Mouse (Mus musculus): ENCODE data around the gene Nkapd1. TPM values are rescaled to one million over a fixed set of nuclear protein-coding genes. Genes with fewer than 3 reads are reported as not detected.

The Nkapd1 gene
- polyA plus RNA-seq, 1 experiment from 2014 or later: 21.0 TPM

DNA sequence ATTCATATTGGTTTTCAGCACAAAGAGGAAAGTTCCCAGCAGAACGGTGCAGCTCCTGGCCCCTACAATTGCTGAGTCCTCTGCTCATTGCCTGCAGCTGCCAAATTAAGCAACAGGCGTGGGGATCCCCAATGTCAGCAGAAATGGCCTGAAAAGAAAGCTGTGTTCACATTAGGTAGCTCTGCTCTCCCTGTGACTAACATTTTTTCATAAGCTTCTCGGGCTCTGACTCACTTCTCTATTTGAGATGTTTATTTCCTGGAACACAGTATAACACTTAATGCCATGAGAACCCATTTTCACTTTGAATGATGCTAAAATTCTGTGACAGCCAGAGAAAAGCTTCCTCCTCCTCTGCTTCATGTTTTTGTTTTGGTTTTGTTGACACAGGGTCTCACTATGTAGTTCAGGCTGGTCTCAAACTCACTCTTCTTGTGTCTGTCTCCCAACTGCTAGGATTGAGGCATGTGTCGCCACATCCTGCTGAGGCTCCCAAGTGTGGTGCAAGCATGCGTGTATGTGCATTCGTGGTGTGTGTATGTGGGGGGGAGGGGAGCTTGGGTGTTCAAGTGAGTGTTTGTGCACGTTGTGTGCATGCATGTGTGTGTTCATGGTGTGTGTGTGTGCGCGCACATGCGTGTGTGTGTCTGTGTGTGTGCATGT is 26.3 kb downstream of the Nkapd1 start:
- no peaks in the 10 kb centered on the region for H3K9me3 ChIP-seq (ENCODE audit: control insufficient read depth, low read length)
- no peak overlapping the region for H3K9ac ChIP-seq (ENCODE audit: low read length)
- H3K27me3 ChIP-seq (ENCODE audit: control insufficient read depth, insufficient read depth, low read depth, low read length): no peaks in the 10 kb centered on the region
- no peak for ATAC-seq (ENCODE audit: low read depth)
- no peak overlapping the region for H3K27ac ChIP-seq (ENCODE audit: low read length)
- no peaks in the 10 kb centered on the region; the same call in 1 of the 2 replicates for H3K36me3 ChIP-seq (ENCODE audit: control insufficient read depth, insufficient read depth, low read length)
- no peaks in the 10 kb centered on the region for H3K4me1 ChIP-seq (replicated peaks; ENCODE audit: control insufficient read depth, insufficient read depth, low read length)
- WGBS: 71% methylated on average over 10 of the region's 10 CpGs
- H3K4me3 ChIP-seq (ENCODE audit: low read length): no peak overlapping the region
- no peak overlapping the region for H3K4me2 ChIP-seq (ENCODE audit: low read depth, low read length)

- ATAC-seq (ENCODE audit: low read depth): no peak
- H3K4me2 ChIP-seq (ENCODE audit: low read depth, low read length): no peak overlapping the region
- WGBS: 41% methylated on average over 4 of the region's 4 CpGs
These were observed 30.3 kb downstream of the Nkapd1 start for GRCm38 (mm10) chr9:50586955-50587354.

DNA sequence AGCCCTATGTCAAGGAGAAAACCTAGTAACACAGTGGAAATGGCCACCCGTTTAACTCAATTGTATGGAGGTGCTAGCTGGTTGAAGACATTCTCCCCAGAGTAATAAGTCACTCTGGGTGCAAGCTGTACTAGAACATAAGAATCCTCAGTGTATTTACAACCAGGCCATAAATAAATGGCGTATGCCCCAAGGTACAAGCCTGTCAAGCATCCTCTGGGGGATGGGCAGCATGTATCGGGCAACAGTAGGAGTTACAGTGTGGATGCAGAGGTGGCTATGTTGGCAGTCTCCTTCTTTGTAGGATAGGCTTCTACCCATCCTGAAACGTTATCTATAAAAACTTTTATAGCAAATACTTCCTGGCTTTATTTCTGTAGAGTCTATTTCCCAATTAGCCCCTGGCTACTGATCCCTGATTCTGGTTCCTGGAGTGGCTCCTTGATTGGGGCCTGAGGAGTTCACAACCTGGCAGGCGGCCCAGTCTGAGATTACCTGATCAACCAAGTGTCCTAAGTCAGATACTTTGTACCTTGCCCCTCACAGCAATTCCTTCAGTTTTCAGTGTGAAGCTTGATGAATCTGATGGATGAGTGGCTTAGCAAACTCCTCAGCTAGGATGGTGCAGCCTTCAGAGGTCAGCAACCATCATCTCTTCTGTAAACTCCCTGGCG is 32.0 kb downstream of the Nkapd1 start:
- Histone ChIP-seq H3K36me3 (ENCODE audit: control insufficient read depth, insufficient read depth, low read length) (no peaks in the 10 kb centered on the region), H3K27me3 (ENCODE audit: control insufficient read depth, insufficient read depth, low read depth, low read length) (no peaks in the 10 kb centered on the region), H3K27ac (ENCODE audit: low read length) (no peak overlapping the region), H3K4me3 (ENCODE audit: low read length) (no peak overlapping the region), H3K4me1 (replicated peaks; ENCODE audit: control insufficient read depth, insufficient read depth, low read length) (no peaks in the 10 kb centered on the region), H3K9ac (ENCODE audit: low read length) (no peak overlapping the region), H3K9me3 (ENCODE audit: control insufficient read depth, low read length) (no peaks in the 10 kb centered on the region), H3K4me2 (ENCODE audit: low read depth, low read length) (no peak overlapping the region)
- whole genome bisulfite sequencing: 68% methylated on average over 6 of the region's 6 CpGs
- ATAC-seq (ENCODE audit: low read depth): no peak

More at GRCm38 (mm10) chr9:50586955-50587354, 30.3 kb downstream of the Nkapd1 start:
- Histone ChIP-seq H3K27ac (ENCODE audit: low read length) (no peak overlapping the region), H3K9ac (ENCODE audit: low read length) (no peak overlapping the region), H3K27me3 (ENCODE audit: control insufficient read depth, insufficient read depth, low read depth, low read length) (no peaks in the 10 kb centered on the region), H3K36me3 (ENCODE audit: control insufficient read depth, insufficient read depth, low read length) (no peaks in the 10 kb centered on the region), H3K9me3 (ENCODE audit: control insufficient read depth, low read length) (no peaks in the 10 kb centered on the region), H3K4me1 (replicated peaks; ENCODE audit: control insufficient read depth, insufficient read depth, low read length) (no peaks in the 10 kb centered on the region), H3K4me3 (ENCODE audit: low read length) (no peak overlapping the region)

- ATAC-seq (ENCODE audit: low read depth): no peak
- Histone ChIP-seq H3K27ac (ENCODE audit: low read length) (no peak overlapping the region), H3K9me3 (ENCODE audit: control insufficient read depth, low read length) (no peaks in the 10 kb centered on the region), H3K27me3 (ENCODE audit: control insufficient read depth, insufficient read depth, low read depth, low read length) (no peaks in the 10 kb centered on the region), H3K36me3 (ENCODE audit: control insufficient read depth, insufficient read depth, low read length) (no peaks in the 10 kb centered on the region), H3K4me2 (ENCODE audit: low read depth, low read length) (no peak overlapping the region), H3K4me1 (replicated peaks; ENCODE audit: control insufficient read depth, insufficient read depth, low read length) (no peaks in the 10 kb centered on the region), H3K9ac (ENCODE audit: low read length) (no peak overlapping the region), H3K4me3 (ENCODE audit: low read length) (no peak overlapping the region)
- WGBS: 20% methylated on average over 4 of the region's 4 CpGs
These were observed 36.9 kb downstream of the Nkapd1 start for GRCm38 (mm10) chr9:50580370-50580769.

GRCm38 (mm10) chr9:50569599-50570525 is 47.4 kb downstream of the Nkapd1 start:
- no peak overlapping the region for H3K27ac ChIP-seq (ENCODE audit: low read length)
- no peak overlapping the region for H3K4me2 ChIP-seq (ENCODE audit: low read depth, low read length)
- no peaks in the 10 kb centered on the region for H3K9me3 ChIP-seq (ENCODE audit: control insufficient read depth, low read length)
- H3K27me3 ChIP-seq (ENCODE audit: control insufficient read depth, insufficient read depth, low read depth, low read length): no peaks in the 10 kb centered on the region
- H3K36me3 ChIP-seq (ENCODE audit: control insufficient read depth, insufficient read depth, low read length): no peaks in the 10 kb centered on the region
- ATAC-seq (ENCODE audit: low read depth): no peak
- no peaks in the 10 kb centered on the region for H3K4me1 ChIP-seq (replicated peaks; ENCODE audit: control insufficient read depth, insufficient read depth, low read length)
- 66% methylated on average over 10 of the region's 10 CpGs for WGBS
- H3K9ac ChIP-seq (ENCODE audit: low read length): no peak overlapping the region
- no peak overlapping the region for H3K4me3 ChIP-seq (ENCODE audit: low read length)

- Histone ChIP-seq H3K36me3 (ENCODE audit: control insufficient read depth, insufficient read depth, low read length) (no peaks in the 10 kb centered on the region), H3K9me3 (ENCODE audit: control insufficient read depth, low read length) (no peaks in the 10 kb centered on the region), H3K4me1 (replicated peaks; ENCODE audit: control insufficient read depth, insufficient read depth, low read length) (no peaks in the 10 kb centered on the region), H3K4me2 (ENCODE audit: low read depth, low read length) (no peak overlapping the region), H3K27me3 (ENCODE audit: control insufficient read depth, insufficient read depth, low read depth, low read length) (no peaks in the 10 kb centered on the region), H3K27ac (ENCODE audit: low read length) (no peak overlapping the region), H3K4me3 (ENCODE audit: low read length) (no peak overlapping the region), H3K9ac (ENCODE audit: low read length) (no peak overlapping the region)
- 80% methylated on average over 2 of the region's 2 CpGs for WGBS
- ATAC-seq (ENCODE audit: low read depth): no peak
These were observed 49.4 kb downstream of the Nkapd1 start for GRCm38 (mm10) chr9:50567881-50568280.

- 75% methylated on average over 4 of the region's 4 CpGs for WGBS
- H3K9me3 ChIP-seq (ENCODE audit: control insufficient read depth, low read length): no peaks in the 10 kb centered on the region
- no peak for ATAC-seq (ENCODE audit: low read depth)
- H3K4me1 ChIP-seq (replicated peaks; ENCODE audit: control insufficient read depth, insufficient read depth, low read length): no peaks in the 10 kb centered on the region
- H3K4me2 ChIP-seq (ENCODE audit: low read depth, low read length): no peak overlapping the region
- no peak overlapping the region for H3K4me3 ChIP-seq (ENCODE audit: low read length)
- no peaks in the 10 kb centered on the region for H3K27me3 ChIP-seq (ENCODE audit: control insufficient read depth, insufficient read depth, low read depth, low read length)
- H3K9ac ChIP-seq (ENCODE audit: low read length): no peak overlapping the region
- H3K36me3 ChIP-seq (ENCODE audit: control insufficient read depth, insufficient read depth, low read length): no peaks in the 10 kb centered on the region
- no peak overlapping the region for H3K27ac ChIP-seq (ENCODE audit: low read length)
These were observed 49.9 kb downstream of the Nkapd1 start for GRCm38 (mm10) chr9:50567372-50567771.

- Histone ChIP-seq H3K27ac (ENCODE audit: low read length) (no peak overlapping the region), H3K4me2 (ENCODE audit: low read depth, low read length) (no peak overlapping the region), H3K36me3 (ENCODE audit: control insufficient read depth, insufficient read depth, low read length) (no peaks in the 10 kb centered on the region), H3K4me1 (replicated peaks; ENCODE audit: control insufficient read depth, insufficient read depth, low read length) (no peaks in the 10 kb centered on the region), H3K27me3 (ENCODE audit: control insufficient read depth, insufficient read depth, low read depth, low read length) (no peaks in the 10 kb centered on the region), H3K4me3 (ENCODE audit: low read length) (no peak overlapping the region), H3K9ac (ENCODE audit: low read length) (no peak overlapping the region), H3K9me3 (ENCODE audit: control insufficient read depth, low read length) (no peaks in the 10 kb centered on the region)
- ATAC-seq (ENCODE audit: low read depth): no peak
- WGBS: 22% methylated on average over 4 of the region's 4 CpGs
These were observed 51.3 kb downstream of the Nkapd1 start for GRCm38 (mm10) chr9:50565940-50566339.

GRCm38 (mm10) chr9:50565173-50565572 is 52.1 kb downstream of the Nkapd1 start:
- H3K9me3 ChIP-seq (ENCODE audit: control insufficient read depth, low read length): no peaks in the 10 kb centered on the region
- H3K36me3 ChIP-seq (ENCODE audit: control insufficient read depth, insufficient read depth, low read length): no peaks in the 10 kb centered on the region
- no peaks in the 10 kb centered on the region for H3K4me1 ChIP-seq (replicated peaks; ENCODE audit: control insufficient read depth, insufficient read depth, low read length)
- no peaks in the 10 kb centered on the region for H3K27me3 ChIP-seq (ENCODE audit: control insufficient read depth, insufficient read depth, low read depth, low read length)
- no peak overlapping the region for H3K4me2 ChIP-seq (ENCODE audit: low read depth, low read length)
- no peak overlapping the region for H3K4me3 ChIP-seq (ENCODE audit: low read length)
- no peak overlapping the region for H3K27ac ChIP-seq (ENCODE audit: low read length)
- WGBS: 71% methylated on average over 7 of the region's 7 CpGs
- ATAC-seq (ENCODE audit: low read depth): no peak
- H3K9ac ChIP-seq (ENCODE audit: low read length): no peak overlapping the region

All from lung, embryonic 16.5 days (tissue).